Mouse (Mus musculus) large intestine, adult 2 months (tissue): ENCODE measurements around the gene Hps1. TPM values are rescaled to one million over a fixed set of nuclear protein-coding genes. Genes with fewer than 3 reads are reported as not detected.

Experiments used
- DNase-seq: peaks from one replicate; pipeline ENCODE4 v3.0.0-alpha.2; 2012; ENCODE audit warnings: low read depth, low spot score
- WGBS: fragments of 180-500 bp; shearing (Covaris S2); methylation state at CpG from one replicate; pipeline ENCODE4 v1.1.7; 2018; 5-methylcytosine and 5-hydroxymethylcytosine counted together
- polyA plus RNA-seq: library from polyadenylated mRNA; depleted of rRNA; stranded (reverse); fragments of >200 nt; gene quantifications from 2 replicates; pipeline ENCODE4 v1.2.3, GENCODE M21; 2012

Hps1 gene
- polyA plus RNA-seq, 1 experiment = 17.8 TPM

DNA sequence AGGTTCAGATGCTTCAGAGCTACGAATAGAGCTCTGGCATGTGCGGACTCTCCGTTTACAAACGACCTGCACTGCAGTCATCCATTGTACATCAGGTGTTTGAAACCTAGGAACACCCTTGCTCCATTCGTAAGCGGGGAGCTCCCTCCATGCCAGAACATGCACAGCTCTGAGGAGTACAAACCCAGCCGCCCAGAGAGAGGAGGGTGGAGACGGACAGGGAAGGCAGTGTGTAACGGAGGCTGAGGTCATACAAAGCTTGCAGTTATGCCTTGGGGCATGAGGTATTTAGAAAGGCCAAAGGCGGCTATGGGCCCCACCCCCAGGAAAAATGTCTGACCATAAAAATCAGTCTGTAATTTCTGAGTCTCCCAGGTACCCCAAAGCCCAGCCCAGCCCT, 15.4 kb downstream of the Hps1 start:
- DNase-seq = no peak
- 70% methylated on average over 10 of the region's 10 CpGs for WGBS

DNA sequence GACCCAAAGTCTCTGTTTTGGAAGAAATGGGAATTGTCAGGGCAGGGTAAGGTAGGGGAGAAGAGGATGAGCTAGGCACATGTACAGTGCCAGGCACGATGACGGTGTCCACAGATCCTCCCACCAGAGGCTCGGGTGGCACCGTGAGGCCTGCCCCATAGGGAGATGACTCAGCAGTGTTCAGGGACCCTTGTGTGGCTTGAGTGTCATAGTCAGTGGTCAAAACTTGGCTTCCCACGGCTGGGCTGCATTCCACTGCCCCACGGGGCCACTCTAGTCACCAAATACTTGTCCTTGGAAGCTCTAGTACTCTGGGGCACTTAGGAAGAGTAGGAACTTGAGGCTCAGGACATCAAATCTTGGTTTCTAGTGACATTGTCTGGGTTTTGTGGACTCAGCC, 23.1 kb downstream of the Hps1 start:
- WGBS = 85% methylated on average over 6 of the region's 6 CpGs
- DNase-seq = no peak

DNA sequence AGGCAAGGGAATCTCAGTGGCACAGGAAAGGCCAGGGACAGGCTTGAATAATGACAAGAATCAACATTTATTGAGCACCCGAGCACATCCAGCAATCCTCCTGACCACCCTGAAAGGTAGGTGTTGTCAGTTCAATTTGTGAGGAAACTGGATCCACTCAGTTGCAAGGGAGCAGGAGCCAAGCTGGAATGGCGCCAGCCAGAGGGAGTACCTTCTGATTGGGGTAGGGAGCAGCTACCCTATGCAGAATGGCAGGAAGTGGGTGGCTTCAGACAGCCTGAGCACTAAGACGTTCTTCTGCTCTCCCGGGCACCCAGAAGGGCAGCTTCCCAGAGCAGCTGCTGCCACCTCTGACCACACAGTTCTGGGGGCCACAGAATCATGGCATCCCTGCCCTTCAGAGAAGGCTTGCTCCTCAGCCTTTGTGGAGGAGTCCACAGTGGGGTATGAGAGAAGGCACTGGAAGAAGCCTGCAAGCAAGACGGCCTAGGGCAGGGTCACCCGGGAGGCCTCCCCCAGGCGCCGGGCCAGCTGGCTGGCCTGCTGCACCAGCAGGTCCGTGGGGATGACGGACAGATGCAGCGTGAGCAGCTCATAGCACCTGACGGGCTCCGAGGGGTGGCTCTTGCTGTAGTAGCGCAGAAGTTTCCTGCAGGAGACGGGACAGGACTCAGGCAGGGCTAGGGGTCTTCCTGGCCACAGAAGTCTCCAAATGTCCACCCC, 24.5 kb downstream of the Hps1 start:
- no peak for DNase-seq
- WGBS = 42% methylated on average over 15 of the region's 15 CpGs

DNA sequence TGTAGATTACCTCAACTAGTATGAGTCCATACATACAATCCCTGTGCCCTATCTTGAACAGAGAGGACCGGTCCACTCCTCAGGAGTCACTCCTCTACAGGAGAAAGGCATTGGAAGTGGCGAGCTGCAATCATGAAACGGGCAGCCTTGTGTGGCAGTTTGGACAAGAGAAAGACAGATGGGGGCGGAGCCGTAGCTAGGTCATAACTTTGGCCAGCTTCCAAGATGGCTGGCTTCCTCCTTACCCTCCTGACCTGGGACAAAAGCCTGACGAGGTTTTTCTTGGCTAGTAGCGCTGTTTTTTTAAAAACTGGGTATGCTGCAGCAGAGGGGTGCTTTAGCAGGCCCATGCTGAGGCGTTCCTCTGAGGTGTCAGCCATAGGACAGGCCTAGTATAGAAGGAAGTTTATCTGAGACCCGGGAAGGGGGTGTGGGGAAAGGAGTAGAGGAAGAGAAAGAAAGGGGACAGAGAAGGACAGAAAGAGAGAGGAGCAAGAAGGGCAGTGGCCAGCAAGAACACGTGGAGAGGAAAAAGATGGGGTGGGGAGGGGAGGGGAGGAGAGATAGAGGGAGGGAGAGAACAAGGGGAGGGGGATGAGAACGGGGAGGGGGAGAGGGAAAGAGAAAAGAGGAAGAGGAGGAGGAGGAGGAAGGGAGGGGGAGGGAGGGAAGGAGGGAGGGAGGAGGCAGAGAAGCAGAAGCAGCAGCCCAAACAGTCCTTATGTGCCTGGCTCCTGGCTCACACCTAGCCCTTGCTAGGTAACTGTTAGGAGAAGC, 26.4 kb downstream of the Hps1 start:
- 7% methylated on average over 11 of the region's 11 CpGs for WGBS
- DNase-seq = peak; percentile 76

DNA sequence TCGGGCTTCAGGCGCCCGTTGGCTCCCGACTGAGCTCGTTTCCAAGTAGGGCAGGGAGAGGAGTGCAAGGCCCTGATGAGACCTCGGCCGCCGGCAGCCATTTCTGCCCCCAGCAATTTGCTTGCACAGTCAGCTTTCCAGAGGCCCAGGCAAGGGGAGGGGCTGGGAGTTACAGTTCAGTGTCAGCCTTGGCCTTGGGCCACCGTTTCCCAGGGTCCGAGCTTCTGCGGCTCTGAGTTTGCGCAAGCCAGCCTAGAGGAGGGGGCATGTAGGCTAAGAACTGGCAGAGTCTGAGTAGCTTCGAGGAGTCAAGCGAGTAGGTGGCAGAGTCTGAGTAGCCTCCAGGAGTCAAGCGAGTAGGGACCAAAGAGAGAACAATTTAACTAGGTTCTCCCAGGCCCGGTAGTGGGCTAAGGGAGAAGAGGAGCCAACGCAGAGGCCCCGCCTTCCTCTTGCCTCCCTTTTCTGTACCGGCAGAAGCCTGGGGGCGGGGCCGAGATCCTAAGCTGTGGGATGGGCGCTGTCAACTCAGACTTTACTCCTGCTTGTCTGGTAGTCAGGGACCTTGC, 27.3 kb downstream of the Hps1 start, which contains the start of gene Pyroxd2:
Gene Pyroxd2, minus strand, starts transcription at position 413 of the 569 bp plus-strand sequence.
- peak; percentile 76 for DNase-seq
- 6% methylated on average over 22 of the region's 22 CpGs for WGBS

DNA sequence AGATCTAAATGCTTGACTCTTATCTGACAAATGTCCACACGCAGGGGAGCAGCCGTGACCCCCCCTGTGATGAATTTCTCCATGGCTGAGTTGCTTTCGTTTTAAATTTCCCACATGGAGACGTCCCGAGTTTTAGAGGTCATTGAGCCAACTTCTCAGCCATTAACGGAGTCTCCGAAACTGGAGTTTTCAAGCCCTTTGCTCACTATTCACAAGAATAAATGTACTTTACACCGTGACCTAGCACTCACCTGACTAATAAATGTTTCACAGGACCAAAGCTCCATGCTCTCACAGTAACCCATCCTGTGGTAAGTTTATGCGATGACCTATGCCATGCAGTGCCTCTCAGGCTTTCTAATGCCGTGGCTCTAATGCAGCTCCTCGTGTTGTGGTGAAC, 29.6 kb downstream of the Hps1 start:
- DNase-seq = no peak
- 72% methylated on average over 11 of the region's 11 CpGs for WGBS

DNA sequence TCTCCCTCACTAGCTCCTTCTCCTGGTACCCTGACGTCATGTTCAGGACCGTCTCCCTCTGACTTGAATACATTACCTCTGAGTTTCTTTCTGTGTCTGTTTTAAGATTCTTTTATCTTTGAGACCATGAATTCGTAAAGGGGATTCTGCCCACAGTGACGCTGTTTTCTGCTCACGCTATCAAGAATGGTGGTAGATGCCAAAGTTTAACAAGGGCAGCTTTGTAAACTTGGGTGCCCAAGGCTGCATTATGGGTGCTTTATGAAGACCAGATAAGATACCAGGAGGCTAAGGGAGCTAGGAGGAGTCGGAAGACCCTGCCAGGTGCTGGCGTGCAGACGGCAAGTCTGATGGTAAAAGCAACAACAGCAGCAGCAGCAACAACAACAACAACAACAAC, 33.1 kb downstream of the Hps1 start:
- no peak for DNase-seq
- WGBS = 87% methylated on average over 8 of the region's 8 CpGs

DNA sequence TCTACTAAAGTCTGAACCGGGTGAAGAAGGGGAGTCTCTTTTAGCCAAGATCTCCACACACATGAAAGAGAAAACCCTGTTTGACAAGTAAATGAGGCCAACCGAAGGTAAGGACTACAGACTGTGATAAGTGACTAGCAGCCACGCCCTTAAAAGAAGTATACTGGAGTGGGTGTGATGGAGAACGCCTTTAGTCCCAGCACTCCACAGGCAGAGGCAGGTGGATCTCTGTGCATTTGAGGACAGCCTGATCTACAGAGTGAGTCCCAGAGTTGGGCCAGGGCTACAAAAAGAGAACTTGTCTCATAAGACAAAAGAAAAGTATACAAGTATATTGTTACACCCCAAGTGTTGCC, 33.9 kb downstream of the Hps1 start:
- no peak for DNase-seq
- 33% methylated on average over 4 of the region's 4 CpGs for WGBS

DNA sequence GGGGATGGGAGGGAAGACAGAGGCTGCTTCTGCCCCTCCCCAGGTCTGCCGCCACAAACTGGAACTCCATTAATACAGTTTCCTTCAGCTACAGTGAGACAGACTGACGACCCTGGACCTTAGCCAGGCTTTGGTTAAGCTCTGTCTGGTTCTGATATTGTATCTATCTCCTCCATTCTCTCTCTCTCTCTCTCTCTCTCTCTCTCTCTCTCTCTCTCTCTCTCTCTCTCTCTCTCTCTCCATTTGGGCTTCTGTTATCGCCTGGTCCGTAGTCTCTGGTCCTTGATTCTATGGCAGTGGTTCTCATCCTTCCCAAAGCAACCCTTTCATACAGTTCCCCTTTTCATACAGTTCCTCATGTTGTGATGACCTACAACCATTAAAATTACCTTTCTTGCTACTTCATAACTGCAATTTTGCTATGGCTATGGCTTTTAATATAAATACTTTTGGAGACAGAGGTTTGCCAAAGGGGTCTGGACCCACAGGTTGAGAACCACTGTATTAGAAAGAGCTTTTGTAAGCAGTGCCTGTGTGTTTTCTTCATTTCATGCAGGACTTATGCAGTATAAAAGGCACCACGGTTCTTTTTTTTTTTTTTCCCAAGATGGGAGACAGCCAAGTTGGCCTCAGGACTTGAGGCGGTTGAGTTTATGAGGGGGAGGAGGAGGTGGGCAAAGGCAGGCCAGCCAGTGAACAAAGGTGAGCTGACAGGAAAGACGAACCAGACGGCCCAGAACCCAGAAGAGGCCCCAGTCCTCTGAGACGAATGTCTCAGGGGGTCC, 34.5 kb downstream of the Hps1 start:
- no peak for DNase-seq
- 43% methylated on average over 9 of the region's 9 CpGs for WGBS

DNA sequence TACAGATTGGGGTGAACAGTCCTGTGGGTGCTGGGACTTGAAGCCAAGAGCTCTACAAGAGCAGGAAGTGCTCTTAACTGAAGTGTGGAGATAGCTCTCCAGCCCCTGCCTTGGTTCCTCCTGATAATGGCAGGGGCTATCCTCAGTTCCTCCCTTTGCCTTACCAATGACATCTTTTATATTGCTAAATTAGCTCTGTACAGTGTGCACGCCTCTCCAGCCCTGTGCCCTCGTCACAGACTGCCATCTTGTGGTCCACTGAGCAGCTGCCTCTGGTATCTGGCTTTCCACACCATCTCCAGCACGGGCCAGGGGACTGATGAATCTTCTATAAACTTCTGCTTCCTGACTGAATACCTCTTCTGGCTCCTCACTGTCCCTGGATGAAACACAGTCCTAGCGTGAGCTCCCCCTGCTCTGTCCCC, 35.6 kb downstream of the Hps1 start:
- 16% methylated on average over 4 of the region's 4 CpGs for WGBS
- no peak for DNase-seq

DNA sequence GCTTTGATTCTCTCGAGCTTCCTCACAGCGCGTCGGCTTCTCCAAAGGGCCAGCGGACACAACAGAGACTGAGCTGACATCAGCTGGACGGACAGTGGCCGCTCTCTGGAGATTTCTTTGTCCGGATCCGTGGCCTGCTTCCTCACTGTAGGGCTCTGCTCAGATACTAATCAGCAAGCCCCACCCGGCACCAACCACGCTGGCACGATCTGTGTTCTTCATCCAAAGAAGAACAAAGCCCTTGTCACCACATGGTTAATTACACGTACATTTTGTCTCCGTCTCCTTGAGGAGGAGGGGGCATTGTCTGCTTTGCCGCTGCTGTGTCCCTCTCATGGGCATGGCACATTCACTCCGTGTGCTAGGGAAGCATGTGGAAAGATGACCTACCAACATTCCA, 36.5 kb downstream of the Hps1 start:
- 90% methylated on average over 16 of the region's 16 CpGs for WGBS
- no peak for DNase-seq

DNA sequence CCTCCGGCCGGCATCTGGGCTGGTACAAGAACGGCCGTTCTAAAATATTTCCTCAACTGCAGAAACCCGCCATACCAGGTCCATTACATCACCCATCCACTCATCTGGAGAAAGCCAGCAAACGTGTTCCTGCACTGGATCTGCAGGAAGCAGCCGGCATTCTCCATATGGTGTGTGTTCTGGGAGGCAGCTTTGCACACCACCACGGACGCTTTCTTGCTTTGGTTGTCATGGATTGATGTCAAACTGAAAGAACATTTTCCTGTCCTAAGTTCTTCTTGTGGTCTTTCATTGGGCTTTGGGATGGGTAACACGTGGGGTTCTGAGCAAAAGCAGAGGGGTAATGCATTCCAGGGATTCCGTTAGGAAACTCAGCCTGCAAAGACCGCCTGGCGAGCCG, 37.9 kb downstream of the Hps1 start:
- no peak for DNase-seq
- WGBS = 65% methylated on average over 14 of the region's 14 CpGs

DNA sequence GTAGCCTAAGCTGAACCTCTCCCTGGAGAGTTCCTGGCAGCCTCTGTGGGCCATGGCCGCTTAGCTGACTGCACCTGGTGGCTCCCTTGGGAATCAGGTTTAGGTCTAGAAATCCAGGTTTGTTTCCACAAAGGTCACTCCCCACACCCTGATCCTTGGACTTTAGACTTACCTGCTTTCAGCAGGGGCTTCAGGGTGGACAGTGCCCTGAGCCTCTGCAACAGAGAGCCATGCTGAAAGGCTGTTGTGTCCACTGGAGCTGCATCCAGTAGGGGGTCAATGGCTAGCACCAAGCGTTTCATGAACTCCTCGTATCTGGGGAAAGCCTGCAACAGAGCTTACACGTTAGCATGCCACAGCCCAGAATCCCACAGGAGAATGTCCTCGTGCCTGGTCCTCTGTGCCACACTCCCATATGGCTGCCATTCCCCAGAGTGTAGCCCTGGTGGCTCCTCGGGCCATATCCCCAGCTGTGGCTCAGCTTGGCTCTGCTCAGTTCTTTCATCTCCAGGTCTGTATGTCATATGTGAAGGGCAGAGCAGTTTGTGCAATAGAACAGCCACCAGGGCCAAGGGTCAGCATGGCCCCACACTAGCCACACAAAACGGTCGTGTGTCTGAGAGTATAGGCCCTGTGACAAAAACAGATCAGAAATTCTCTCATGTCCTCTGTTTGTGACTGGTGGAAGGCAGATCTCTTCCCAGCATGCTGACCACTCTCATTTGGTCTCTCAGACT, 39.4 kb downstream of the Hps1 start:
- WGBS = 82% methylated on average over 8 of the region's 8 CpGs
- no peak for DNase-seq

DNA sequence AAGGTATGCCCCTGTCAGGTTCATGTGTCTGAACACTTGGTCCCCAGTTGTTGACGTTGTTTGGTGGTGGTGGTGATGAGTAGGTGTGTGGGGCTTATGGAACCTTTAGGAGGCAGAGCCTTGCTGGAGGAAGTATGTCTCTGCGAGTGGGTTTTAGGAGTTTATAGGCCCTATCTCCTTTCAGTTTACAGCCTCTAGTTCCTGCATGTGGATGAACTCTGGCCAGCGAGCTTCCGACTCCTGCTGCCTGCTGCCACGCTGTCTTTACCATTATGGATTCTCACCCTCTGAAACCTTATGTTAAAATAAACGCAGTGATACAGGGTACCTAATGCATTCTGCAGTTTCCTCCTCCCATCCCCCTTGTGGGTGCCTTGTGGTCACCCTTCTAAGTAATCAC, 40.0 kb downstream of the Hps1 start:
- 21% methylated on average over 6 of the region's 6 CpGs for WGBS
- DNase-seq = no peak

DNA sequence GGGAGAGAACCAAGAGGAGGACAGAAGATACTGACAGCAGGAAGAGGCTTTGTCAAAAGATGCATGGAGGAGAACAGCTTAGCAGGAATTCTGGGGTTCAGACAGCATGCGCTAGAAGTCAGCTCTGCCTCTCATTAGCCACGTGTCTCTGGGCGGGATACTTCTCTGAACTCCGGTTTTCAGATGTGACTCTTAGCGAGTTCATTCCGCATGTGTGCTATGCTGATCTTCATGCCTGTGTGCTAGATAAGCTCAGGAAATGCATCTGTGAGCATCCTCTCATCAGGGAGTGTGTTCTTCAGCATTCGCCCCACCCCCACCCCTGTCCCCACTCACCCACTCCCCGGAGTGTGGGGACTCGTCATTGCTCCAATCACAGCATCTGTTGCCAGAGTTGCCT, 42.0 kb downstream of the Hps1 start:
- 91% methylated on average over 9 of the region's 9 CpGs for WGBS
- DNase-seq = no peak

DNA sequence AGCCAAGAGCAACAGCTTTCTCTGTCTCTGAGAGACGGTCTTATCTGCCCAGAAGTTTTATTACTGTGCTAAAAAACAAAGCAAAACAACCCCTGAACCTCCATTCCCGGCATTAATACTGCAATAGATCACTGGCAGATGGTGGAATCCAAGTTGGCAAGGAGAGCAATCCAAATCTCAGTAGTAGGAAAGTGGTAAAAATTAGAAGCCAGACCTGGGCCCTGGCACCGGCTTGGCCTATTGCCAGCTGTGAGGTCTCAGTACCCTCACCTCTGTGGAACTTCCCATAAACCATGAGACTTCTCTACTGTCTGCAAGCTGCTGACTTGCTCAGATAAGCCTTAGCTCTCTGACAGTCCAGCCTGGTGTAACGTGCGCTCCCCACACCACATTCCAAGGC, 44.8 kb downstream of the Hps1 start:
- DNase-seq = no peak
- 35% methylated on average over 5 of the region's 5 CpGs for WGBS

DNA sequence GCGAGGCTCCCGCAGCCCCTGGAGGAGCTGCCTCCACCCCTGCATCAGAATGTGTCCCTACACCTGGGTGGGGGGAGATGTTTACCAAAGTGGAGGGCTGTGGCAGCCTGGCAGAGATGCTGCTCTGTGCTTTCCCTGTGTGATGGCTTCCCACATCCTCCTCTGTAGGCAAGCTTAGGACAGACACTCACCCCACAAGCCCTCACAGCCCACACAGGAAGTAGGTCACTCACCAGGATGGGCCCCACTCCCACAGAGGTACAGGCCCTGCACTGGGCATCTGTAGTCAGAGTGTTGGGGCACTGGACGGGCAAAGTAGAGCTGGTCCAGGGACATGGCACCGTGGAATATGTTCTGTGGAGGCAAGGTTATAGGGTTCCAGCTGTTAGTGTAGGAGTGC, 52.4 kb downstream of the Hps1 start:
- WGBS = 95% methylated on average over 4 of the region's 4 CpGs
- DNase-seq = no peak

DNA sequence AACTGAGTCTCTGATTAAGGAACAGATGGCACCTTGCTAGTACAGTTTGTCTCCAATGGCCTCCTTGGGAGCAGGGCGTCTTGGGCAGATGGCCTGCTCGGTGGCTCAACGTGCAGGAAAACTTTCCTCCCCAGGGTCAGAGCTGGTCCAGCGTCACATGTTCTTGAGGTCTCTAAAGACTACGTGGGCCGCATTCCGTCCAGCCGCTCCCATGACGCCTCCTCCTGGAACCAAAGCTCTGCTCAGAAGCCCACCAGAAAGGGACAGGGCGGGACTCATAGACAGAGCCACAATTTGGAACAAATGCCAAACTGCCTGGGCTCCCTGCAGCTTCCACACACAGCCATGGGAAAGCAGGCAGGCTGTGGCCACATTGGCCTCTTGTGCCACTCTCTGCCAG, 53.0 kb downstream of the Hps1 start:
- DNase-seq = no peak
- WGBS = 95% methylated on average over 10 of the region's 10 CpGs

DNA sequence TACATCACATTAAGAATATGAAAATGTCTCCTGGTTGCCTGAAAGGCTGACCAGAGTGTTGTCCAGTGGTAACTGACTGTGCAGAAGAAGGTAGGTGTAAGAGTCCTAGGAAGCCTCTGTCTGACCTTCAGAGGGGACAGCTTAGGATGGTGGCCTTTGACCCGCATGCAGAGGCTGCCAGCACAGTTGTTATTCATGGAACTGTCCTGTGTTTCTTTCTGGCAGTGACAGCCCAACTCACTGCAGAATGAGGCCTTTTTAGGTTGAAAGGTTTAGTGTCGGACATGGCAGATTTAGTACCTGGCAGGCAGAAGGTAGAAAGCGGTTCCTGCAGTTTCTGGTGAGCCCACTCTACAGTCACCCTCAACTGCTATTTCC, 53.8 kb downstream of the Hps1 start:
- DNase-seq = no peak
- WGBS = 89% methylated on average over 3 of the region's 3 CpGs
